Mouse (Mus musculus) hindbrain, embryonic 12.5 days (tissue): ENCODE results near the gene Kbtbd8. TPM values are rescaled to one million over a fixed set of nuclear protein-coding genes. Genes with fewer than 3 reads are reported as not detected.
A peak's percentile ranks its signal among the peaks of the same experiment; 100 is the strongest.

Experiments used
- ATAC-seq: fragments of 200-750 bp; cut with Nextera tagmentation; 2 replicates; pipeline ENCODE4 v1.8.0; 2017; ENCODE audit warnings: moderate TSS enrichment; ENCODE audit not compliant: low FRiP score
- H3K27ac ChIP-seq: fragments of 300-500 bp; sonication (generic); 2 replicates; pipeline ENCODE4 v1.5.1; 2016; ENCODE audit warnings: mild to moderate bottlenecking
- H3K27me3 ChIP-seq: fragments of 300-500 bp; sonication (generic); 2 replicates; pipeline ENCODE4 v1.6.1; 2016; ENCODE audit warnings: mild to moderate bottlenecking
- H3K36me3 ChIP-seq: fragments of 300-500 bp; sonication (generic); 2 replicates; pipeline ENCODE4 v1.6.1; 2016; ENCODE audit warnings: mild to moderate bottlenecking
- H3K4me1 ChIP-seq: fragments of 300-500 bp; sonication (generic); 2 replicates; pipeline ENCODE4 v1.6.1; 2016
- H3K4me2 ChIP-seq: fragments of 300-500 bp; sonication (generic); replicated peaks from 2 replicates; pipeline ENCODE4 v1.6.1; 2016; ENCODE audit warnings: mild to moderate bottlenecking
- H3K4me3 ChIP-seq: fragments of 300-500 bp; sonication (generic); 2 replicates; pipeline ENCODE4 v1.5.1; 2016; ENCODE audit warnings: mild to moderate bottlenecking
- H3K9ac ChIP-seq: fragments of 300-500 bp; sonication (generic); 2 replicates; pipeline ENCODE4 v1.6.1; 2016; ENCODE audit warnings: mild to moderate bottlenecking, moderate library complexity
- H3K9me3 ChIP-seq: fragments of 300-500 bp; sonication (generic); replicated peaks from 2 replicates; pipeline ENCODE4 v1.6.1; 2016; ENCODE audit warnings: mild to moderate bottlenecking
- WGBS: fragments of 180-500 bp; shearing (Covaris S2); methylation state at CpG from one replicate; pipeline ENCODE4 v1.1.7; 2016; 5-methylcytosine and 5-hydroxymethylcytosine counted together
- polyA plus RNA-seq: library from polyadenylated mRNA; unstranded; fragments of >200 nt; fragmentation: Nextera tagmentation; extraction: Ambion mirVana; gene quantifications from 2 replicates; pipeline ENCODE4 v1.2.1, GENCODE M21; 2016

The Kbtbd8 gene
- 6.2 TPM in 2 replicates for polyA plus RNA-seq

DNA sequence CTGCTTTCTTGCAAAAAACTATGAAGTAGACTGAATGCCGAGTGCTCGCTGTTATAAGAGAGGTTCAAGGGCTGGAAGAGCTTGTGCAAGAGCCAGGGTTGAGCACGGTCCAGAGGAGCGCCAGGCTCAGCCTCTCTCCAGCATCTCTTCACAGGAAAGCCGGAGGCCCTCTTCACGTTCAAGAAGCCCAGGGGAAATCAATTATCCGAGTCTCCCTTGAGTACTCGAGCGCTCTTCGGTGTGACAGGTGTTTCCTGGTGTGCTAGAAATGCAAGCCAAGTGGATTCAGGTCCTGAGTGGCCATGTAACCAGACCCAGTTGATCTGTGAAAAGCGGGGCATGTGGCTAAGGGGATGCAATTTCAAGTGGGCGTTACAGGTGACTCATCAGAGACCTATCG lies at the start of gene Kbtbd8:
Gene Kbtbd8 (plus strand): TSS at position 295 of the 400 bp plus-strand sequence.
- Histone ChIP-seq H3K36me3 (peaks cover 4% of the 10 kb centered on the region; the same call in 1 of the 2 replicates), H3K4me2 (peak within 1 kb of the TSS; percentile 72), H3K4me1 (peaks cover 10% of the 10 kb centered on the region), H3K9me3 (no peaks in the 10 kb centered on the region), H3K9ac (peak within 1 kb of the TSS; percentile 83), H3K27me3 (no peaks in the 10 kb centered on the region), H3K27ac (peak within 1 kb of the TSS; percentile 86), H3K4me3 (peak within 1 kb of the TSS; percentile 84)
- peak; percentile 48; the same call in 1 of the 2 replicates for ATAC-seq
- 31% methylated on average over 13 of the region's 13 CpGs for WGBS

DNA sequence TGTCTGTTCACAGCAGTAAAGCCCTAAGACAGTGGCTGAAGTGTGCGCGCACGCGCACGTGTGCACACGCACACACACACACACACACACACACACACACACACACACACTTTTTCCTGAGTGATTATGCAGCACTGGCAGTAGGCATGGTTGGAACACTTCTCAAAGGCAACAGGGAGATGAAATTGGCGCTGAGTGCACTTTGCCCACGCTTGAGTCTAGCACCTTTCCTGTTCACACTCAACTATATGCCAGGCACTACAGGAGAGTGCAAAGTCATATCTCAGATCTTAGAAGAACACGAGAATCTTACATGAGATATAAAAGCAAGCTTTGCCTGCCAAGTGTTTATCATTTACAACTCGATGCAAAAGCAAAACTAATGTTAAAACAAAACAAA lies 47.3 kb upstream of the Kbtbd8 start:
- 0 out of 2 replicates have a peak, but pooled peaks cover 3% of the 10 kb centered on the region for H3K9me3 ChIP-seq
- H3K27ac ChIP-seq: no peak overlapping the region
- 92% methylated on average over 10 of the region's 10 CpGs for WGBS
- no peak overlapping the region for H3K4me2 ChIP-seq
- no peaks in the 10 kb centered on the region for H3K36me3 ChIP-seq
- H3K4me3 ChIP-seq: no peak overlapping the region
- no peaks in the 10 kb centered on the region for H3K4me1 ChIP-seq
- no peak for ATAC-seq
- H3K9ac ChIP-seq: no peak overlapping the region
- no peaks in the 10 kb centered on the region for H3K27me3 ChIP-seq

DNA sequence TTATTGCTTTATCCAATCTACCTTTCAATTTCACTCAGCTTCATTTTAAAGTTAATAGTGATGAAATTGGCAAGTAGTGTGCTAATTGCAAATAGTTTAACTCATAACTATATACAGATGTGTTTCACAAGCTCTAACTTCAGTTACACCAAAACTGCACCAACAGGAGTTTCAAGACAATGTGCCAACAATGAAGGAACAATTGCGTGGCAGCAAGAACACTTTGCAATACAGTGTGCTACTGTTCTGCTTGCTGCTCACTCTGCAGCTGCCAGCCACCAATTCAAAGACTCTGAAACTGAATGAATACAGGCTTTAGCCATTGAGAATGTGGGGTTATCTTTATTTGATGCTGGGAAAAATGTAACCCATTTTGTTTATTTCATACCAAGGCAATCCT lies 31.8 kb upstream of the Kbtbd8 start:
- Histone ChIP-seq H3K4me2 (no peak overlapping the region), H3K9me3 (no peaks in the 10 kb centered on the region), H3K4me1 (no peaks in the 10 kb centered on the region), H3K36me3 (no peaks in the 10 kb centered on the region), H3K27ac (no peak overlapping the region), H3K27me3 (no peaks in the 10 kb centered on the region), H3K9ac (no peak overlapping the region), H3K4me3 (no peak overlapping the region)
- no peak for ATAC-seq
- WGBS: 62% methylated on average over 1 of the region's 1 CpGs

DNA sequence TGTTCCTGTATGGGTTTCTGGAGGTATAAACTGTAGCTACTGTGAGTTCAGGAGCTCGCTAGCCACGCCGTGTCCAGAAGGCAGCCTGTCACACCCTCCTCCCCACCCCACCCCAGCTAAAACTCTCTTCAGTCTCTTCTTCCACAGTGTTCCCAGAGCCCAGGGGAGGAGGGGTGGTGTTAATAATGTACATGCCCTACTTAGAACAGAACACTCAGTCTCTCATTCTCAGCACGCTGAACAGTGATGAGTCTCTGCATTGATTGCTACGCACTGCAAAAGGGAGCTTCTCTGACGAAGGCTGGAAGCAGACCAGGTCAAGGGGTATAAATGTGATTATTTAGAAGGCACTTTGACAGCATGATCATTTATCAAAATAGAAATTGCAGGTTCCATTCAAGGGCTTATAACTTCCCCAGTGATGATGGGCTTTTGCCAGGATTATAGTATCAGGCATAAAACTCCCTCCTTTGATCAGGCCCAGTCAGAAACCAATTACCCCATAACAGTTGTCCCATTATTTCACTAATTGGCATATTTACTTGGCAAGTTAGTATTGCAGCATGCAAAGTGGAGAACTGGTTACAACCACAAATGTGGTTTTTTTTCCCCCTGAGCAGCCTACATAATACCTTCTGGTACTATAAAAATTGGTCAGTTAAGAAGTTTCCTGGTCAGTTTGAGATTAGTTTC lies 29.7 kb upstream of the Kbtbd8 start:
- ATAC-seq: no peak
- no peaks in the 10 kb centered on the region for H3K27me3 ChIP-seq
- H3K4me1 ChIP-seq: no peaks in the 10 kb centered on the region
- no peak overlapping the region for H3K4me3 ChIP-seq
- H3K27ac ChIP-seq: no peak overlapping the region
- H3K36me3 ChIP-seq: no peaks in the 10 kb centered on the region
- H3K4me2 ChIP-seq: no peak overlapping the region
- WGBS: 75% methylated on average over 6 of the region's 6 CpGs
- H3K9me3 ChIP-seq: no peaks in the 10 kb centered on the region
- H3K9ac ChIP-seq: no peak overlapping the region

DNA sequence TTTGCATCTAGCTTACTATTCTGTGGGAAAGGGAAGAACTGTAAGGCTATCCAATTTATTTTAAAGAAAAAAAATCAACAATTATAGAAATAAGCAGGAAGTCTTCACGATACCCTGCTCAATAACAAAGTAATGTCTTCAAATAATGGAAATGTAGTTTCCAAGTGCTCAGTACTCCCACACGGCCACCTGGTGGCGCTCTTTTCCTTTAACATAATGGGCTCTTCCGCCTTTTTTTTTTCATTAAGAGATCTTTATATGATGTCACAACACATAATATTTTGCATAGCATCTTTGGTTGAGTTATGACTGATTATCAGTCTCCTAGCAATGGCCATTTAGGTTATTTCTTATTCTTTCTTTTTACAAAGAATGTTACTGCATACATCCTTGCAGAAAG lies 29.0 kb upstream of the Kbtbd8 start:
- Histone ChIP-seq H3K9me3 (no peaks in the 10 kb centered on the region), H3K27me3 (no peaks in the 10 kb centered on the region), H3K4me2 (no peak overlapping the region), H3K4me3 (no peak overlapping the region), H3K9ac (no peak overlapping the region), H3K27ac (no peak overlapping the region), H3K4me1 (no peaks in the 10 kb centered on the region), H3K36me3 (no peaks in the 10 kb centered on the region)
- 48% methylated on average over 4 of the region's 4 CpGs for WGBS
- no peak for ATAC-seq

DNA sequence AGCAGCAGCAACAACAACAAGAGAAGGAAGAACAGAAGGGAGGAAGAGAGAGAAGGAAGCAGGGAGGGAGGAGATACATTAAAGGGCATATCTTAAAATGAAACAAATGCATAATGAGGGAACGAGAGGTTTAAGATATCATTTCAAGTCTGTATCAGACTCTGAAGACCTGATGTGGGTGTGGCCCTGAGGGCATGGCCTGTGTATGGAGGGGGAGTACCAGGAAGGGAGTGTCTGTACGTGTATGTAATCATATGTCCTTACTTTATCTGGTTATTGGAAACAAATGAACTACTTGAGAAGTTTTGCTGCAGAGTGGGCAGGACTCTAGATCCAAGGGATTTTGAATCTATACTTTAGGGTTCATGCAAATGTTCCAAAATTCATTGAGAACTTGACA lies 22.3 kb upstream of the Kbtbd8 start:
- ATAC-seq: no peak
- 79% methylated on average over 2 of the region's 2 CpGs for WGBS
- H3K27me3 ChIP-seq: 0 out of 2 replicates have a peak, but pooled peaks cover 3% of the 10 kb centered on the region
- H3K27ac ChIP-seq: no peak overlapping the region
- H3K4me1 ChIP-seq: 0 out of 2 replicates have a peak, but pooled peaks cover 2% of the 10 kb centered on the region
- no peaks in the 10 kb centered on the region for H3K9me3 ChIP-seq
- no peak overlapping the region for H3K9ac ChIP-seq
- H3K4me2 ChIP-seq: no peak overlapping the region
- H3K4me3 ChIP-seq: no peak overlapping the region
- H3K36me3 ChIP-seq: no peaks in the 10 kb centered on the region

DNA sequence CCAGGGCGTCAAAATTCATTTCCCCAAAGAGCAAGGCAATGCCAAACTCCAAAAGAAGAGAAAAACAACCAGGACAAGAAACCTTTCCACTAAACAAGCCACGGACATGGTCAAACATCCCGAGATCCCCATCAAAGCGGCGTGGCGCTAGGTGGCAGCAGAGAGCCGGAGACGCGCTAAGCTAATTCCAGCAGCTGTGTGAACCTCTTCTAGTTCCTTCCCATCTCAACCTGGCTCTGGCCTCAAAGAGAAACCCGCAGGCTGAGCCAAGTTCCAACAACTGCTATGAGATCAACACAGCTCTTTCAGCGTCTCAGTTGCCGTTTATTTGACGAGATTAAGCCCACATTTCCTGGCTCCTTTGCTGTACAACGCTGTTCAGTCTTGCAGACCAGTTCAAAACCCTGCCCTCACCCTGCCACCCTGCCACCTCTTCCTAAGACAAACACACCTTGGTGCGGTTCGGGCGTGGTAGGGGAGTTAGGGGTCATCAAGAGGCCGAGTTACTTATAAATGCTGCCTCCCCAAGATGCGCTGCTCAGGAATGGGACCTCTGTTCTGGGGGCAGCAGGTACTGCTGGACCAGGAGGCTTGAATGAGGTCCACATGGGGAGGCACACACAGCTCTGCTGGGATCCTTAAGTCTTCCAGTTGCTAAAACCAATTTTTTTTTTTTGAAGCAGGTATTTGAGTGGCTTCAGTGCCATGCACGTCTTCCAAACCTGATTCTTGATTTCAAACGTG lies 18.5 kb upstream of the Kbtbd8 start:
- H3K27me3 ChIP-seq: 0 out of 2 replicates have a peak, but pooled peaks cover 7% of the 10 kb centered on the region
- no peak overlapping the region for H3K9ac ChIP-seq
- H3K4me2 ChIP-seq: no peak overlapping the region
- no peak overlapping the region for H3K4me3 ChIP-seq
- H3K4me1 ChIP-seq: 0 out of 2 replicates have a peak, but pooled peaks cover 2% of the 10 kb centered on the region
- no peak for ATAC-seq
- no peak overlapping the region for H3K27ac ChIP-seq
- H3K9me3 ChIP-seq: no peaks in the 10 kb centered on the region
- WGBS: 28% methylated on average over 21 of the region's 21 CpGs
- no peaks in the 10 kb centered on the region for H3K36me3 ChIP-seq

DNA sequence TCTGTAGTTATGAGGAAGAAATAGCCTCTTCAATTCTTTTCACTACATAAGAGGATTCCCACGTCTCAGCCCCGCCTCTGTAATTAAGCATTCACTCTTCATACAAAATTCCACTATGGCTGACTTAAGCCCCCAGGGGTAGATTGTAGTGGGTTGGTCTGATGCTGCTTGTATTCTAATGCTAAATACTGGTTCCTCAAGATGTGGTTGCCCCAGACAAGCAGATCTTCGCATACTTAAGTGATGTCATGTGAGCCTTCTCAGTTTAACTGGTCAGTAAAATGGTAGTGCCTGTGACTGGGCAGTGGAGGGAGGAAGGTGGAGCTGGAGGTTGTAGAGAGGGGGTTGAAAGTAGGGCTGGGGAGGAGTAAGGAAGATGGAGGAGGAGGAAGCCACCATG lies 13.3 kb upstream of the Kbtbd8 start:
- 0 out of 2 replicates have a peak, but pooled peaks cover 5% of the 10 kb centered on the region for H3K27me3 ChIP-seq
- WGBS: 44% methylated on average over 3 of the region's 3 CpGs
- no peaks in the 10 kb centered on the region for H3K36me3 ChIP-seq
- H3K9me3 ChIP-seq: no peaks in the 10 kb centered on the region
- no peak overlapping the region for H3K4me3 ChIP-seq
- H3K4me2 ChIP-seq: no peak overlapping the region
- ATAC-seq: no peak
- no peak overlapping the region for H3K9ac ChIP-seq
- no peak overlapping the region for H3K27ac ChIP-seq
- H3K4me1 ChIP-seq: no peaks in the 10 kb centered on the region

DNA sequence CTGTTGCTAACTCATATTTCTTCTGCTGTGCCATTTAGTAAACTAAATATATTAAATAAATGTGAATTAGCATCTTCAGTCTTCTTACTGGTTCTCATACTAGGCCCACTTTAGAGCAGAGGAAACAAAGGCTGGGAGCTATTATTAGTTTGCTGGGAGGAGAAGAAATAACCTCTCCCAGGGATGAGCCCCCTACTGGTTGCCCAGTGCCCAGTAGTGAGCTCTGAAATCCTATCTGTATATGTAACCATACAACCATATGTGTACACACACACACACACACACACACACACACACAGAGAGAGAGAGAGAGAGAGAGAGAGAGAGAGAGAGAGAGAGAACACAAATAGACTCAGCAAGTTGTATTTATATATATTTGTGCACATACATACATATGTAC lies 8.6 kb upstream of the Kbtbd8 start:
- ATAC-seq: no peak
- Histone ChIP-seq H3K36me3 (no peaks in the 10 kb centered on the region), H3K27ac (no peak overlapping the region), H3K4me3 (no peak overlapping the region), H3K4me2 (no peak overlapping the region), H3K4me1 (no peaks in the 10 kb centered on the region), H3K9ac (no peak overlapping the region), H3K9me3 (no peaks in the 10 kb centered on the region), H3K27me3 (no peaks in the 10 kb centered on the region)

DNA sequence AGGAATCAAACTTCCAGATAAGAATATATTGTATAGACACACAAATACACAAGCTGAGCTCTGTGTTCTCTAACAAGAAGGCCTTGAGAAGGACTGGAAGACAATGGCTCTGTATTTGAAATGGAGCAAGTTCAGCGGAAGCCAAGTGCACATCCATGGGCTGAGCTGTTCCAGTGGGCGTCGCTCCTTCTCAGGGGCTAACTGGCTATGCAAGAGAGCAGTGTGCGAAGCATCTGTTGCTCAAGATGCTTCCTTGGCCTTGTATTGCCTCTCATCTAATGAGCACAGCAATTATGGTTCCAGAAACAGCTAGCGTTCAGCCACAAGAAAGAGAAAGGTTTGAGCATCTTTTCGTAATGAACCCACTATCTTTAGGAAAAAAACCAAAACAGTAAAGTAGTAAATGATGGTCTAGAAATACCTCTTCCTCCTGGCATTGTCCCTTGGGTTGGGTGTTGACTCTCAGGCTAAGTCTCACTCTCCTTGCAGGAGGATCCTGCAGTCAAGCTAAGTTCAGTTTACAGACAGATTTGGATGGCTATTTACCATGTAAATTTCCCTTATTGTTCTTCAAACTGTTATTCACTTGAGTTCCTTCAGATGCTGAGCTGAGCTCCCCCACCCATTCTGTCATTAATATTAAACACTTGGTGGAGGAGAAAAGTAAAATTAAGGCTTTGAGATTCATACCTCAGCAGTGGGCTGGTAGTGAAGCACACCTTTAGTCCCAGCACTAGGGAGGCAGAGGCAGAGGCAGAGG lies 7.2 kb upstream of the Kbtbd8 start:
- no peak for ATAC-seq
- H3K36me3 ChIP-seq: no peaks in the 10 kb centered on the region
- no peak overlapping the region for H3K9ac ChIP-seq
- H3K27me3 ChIP-seq: no peaks in the 10 kb centered on the region
- no peak overlapping the region for H3K4me2 ChIP-seq
- WGBS: 92% methylated on average over 6 of the region's 6 CpGs
- H3K27ac ChIP-seq: no peak overlapping the region
- no peaks in the 10 kb centered on the region for H3K9me3 ChIP-seq
- H3K4me3 ChIP-seq: no peak overlapping the region
- H3K4me1 ChIP-seq: no peaks in the 10 kb centered on the region

DNA sequence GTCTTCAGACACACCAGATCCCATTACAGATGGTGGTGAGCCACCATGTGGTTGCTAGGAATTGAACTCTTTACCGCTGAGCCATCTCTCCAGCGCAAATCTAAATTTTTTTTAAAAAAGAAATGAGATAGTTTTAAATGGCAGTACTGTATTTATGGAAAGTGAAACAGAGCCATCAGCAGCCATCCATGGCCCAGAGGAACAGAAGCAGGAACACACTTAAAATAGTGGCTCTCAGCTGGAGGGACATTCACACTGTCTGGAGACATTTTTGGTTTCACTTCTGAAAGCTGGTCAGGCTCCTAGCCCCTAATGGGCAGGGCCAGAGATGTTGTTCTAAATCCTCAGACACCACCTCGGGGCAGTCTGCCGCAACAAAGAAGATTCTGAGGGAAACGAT lies 5.0 kb upstream of the Kbtbd8 start:
- Histone ChIP-seq H3K9me3 (no peaks in the 10 kb centered on the region), H3K4me2 (no peak overlapping the region), H3K36me3 (no peaks in the 10 kb centered on the region), H3K27me3 (no peaks in the 10 kb centered on the region), H3K4me3 (no peak overlapping the region), H3K27ac (no peak overlapping the region), H3K4me1 (peaks cover 2% of the 10 kb centered on the region), H3K9ac (no peak overlapping the region)
- no peak for ATAC-seq
- WGBS: 78% methylated on average over 5 of the region's 5 CpGs

DNA sequence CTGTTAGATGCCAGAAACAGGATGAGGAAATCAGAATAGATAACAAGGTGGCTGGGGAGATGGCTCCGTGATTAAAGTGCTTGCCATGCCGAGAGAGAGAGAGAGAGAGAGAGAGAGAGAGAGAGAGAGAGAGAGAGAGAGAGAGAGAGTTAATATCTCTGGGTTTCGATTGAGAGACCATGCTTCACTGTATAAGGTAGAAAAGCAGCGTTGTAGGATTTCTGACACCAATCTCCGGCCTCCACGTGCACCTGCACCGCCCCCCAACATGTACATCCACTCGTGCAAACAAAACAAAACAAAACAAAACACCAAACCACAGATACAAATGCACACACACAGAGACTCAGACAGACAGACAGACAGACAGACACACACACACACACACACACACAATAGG lies 527 bp upstream of the Kbtbd8 start:
- no peak overlapping the region for H3K27ac ChIP-seq
- 65% methylated on average over 8 of the region's 8 CpGs for WGBS
- H3K4me1 ChIP-seq: peaks cover 10% of the 10 kb centered on the region
- H3K9ac ChIP-seq: no peak overlapping the region
- no peak overlapping the region for H3K4me2 ChIP-seq
- no peaks in the 10 kb centered on the region for H3K36me3 ChIP-seq
- H3K27me3 ChIP-seq: no peaks in the 10 kb centered on the region
- no peak for ATAC-seq
- H3K4me3 ChIP-seq: no peak overlapping the region
- no peaks in the 10 kb centered on the region for H3K9me3 ChIP-seq
